Mouse (Mus musculus): ENCODE measurements around the gene Trim8. TPM values are rescaled to one million over a fixed set of nuclear protein-coding genes. Genes with fewer than 3 reads are reported as not detected.
A peak's percentile ranks its signal among the peaks of the same experiment; 100 is the strongest.

The Trim8 gene
- total and polyA plus RNA-seq, 2 experiments: 7.3 to 20.0 TPM

DNA sequence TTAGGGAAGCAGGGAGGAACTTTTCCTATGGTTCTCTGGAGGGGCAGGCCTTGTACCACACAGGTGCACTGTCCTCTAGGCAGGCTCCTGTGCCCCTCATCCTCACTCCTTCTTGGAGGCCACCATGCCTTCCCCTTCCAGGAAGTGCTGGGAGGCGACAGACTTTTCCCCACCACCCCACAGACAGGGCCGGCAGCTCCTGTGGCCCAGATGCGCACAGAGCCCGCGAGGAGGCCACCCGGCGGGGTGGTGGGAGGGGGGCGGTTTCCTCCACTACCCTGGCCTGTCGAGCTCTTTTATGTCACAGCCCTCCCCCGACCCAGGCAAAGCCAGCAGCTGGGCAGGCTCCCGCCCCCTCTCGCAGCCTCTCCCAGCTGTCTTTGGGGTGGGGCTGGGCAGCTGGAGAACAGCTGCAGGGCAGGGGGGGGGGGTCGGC lies 16.9 kb downstream of the Trim8 start:
- no peaks in the 10 kb centered on the region for H3K27me3 ChIP-seq (ENCODE audit: control insufficient read depth, insufficient read depth, low read length)
- TF ChIP-seq CTCF (IDR thresholded peaks at IDR 0.05; ENCODE audit: low read depth, low read length) (no peak), POLR2A (IDR thresholded peaks at IDR 0.05; ENCODE audit: extremely low read depth, insufficient read depth, low read length) (no peak)
- H3K9ac ChIP-seq (ENCODE audit: low read depth, low read length): no peak overlapping the region
- H3K79me2 ChIP-seq (ENCODE audit: control insufficient read depth, insufficient read depth, low read length): no peaks in the 10 kb centered on the region
- H3K4me3 ChIP-seq (ENCODE audit: insufficient read depth, low read depth, low read length): no peak overlapping the region
- WGBS: 15% methylated on average over 12 of the region's 13 CpGs
- no peak for DNase-seq (ENCODE audit: extremely low read depth, low read depth, low spot score)
- peaks cover 17% of the 10 kb centered on the region for H3K36me3 ChIP-seq (ENCODE audit: control insufficient read depth, insufficient read depth, low read length)
- no peak overlapping the region for H3K27ac ChIP-seq (replicated peaks; ENCODE audit: insufficient read depth, low read depth, low read length)
- H3K4me1 ChIP-seq (ENCODE audit: control insufficient read depth, insufficient read depth, low read length): peaks cover 3% of the 10 kb centered on the region; the same call in 1 of the 2 replicates

GRCm38 (mm10) chr19:46518828-46519621 lies 17.5 kb downstream of the Trim8 start:
- Histone ChIP-seq H3K27ac (replicated peaks; ENCODE audit: insufficient read depth, low read depth, low read length) (no peak overlapping the region), H3K4me1 (ENCODE audit: control insufficient read depth, insufficient read depth, low read length) (peaks cover 4% of the 10 kb centered on the region), H3K9ac (ENCODE audit: low read depth, low read length) (no peak overlapping the region), H3K79me2 (ENCODE audit: control insufficient read depth, insufficient read depth, low read length) (no peaks in the 10 kb centered on the region), H3K4me3 (ENCODE audit: insufficient read depth, low read depth, low read length) (no peak overlapping the region), H3K36me3 (ENCODE audit: control insufficient read depth, insufficient read depth, low read length) (peaks cover 14% of the 10 kb centered on the region), H3K27me3 (ENCODE audit: control insufficient read depth, insufficient read depth, low read length) (no peaks in the 10 kb centered on the region)
- DNase-seq (ENCODE audit: extremely low read depth, low read depth, low spot score): no peak
- WGBS: 38% methylated on average over 5 of the region's 5 CpGs
- TF ChIP-seq POLR2A (IDR thresholded peaks at IDR 0.05; ENCODE audit: extremely low read depth, insufficient read depth, low read length): no peak
- TF ChIP-seq CTCF (IDR thresholded peaks at IDR 0.05; ENCODE audit: low read depth, low read length): no peak

GRCm38 (mm10) chr19:46521698-46522097 lies 20.2 kb downstream of the Trim8 start:
- DNase-seq (ENCODE audit: extremely low read depth, low read depth, low spot score): no peak
- no peak overlapping the region for H3K9ac ChIP-seq (ENCODE audit: low read depth, low read length)
- TF ChIP-seq CTCF (IDR thresholded peaks at IDR 0.05; ENCODE audit: low read depth, low read length): no peak
- TF ChIP-seq POLR2A (IDR thresholded peaks at IDR 0.05; ENCODE audit: extremely low read depth, insufficient read depth, low read length): no peak
- no peak overlapping the region for H3K4me3 ChIP-seq (ENCODE audit: insufficient read depth, low read depth, low read length)
- H3K79me2 ChIP-seq (ENCODE audit: control insufficient read depth, insufficient read depth, low read length): no peaks in the 10 kb centered on the region
- H3K27me3 ChIP-seq (ENCODE audit: control insufficient read depth, insufficient read depth, low read length): no peaks in the 10 kb centered on the region
- no peaks in the 10 kb centered on the region for H3K36me3 ChIP-seq (ENCODE audit: control insufficient read depth, insufficient read depth, low read length)
- peaks cover 7% of the 10 kb centered on the region for H3K4me1 ChIP-seq (ENCODE audit: control insufficient read depth, insufficient read depth, low read length)
- H3K27ac ChIP-seq (replicated peaks; ENCODE audit: insufficient read depth, low read depth, low read length): no peak overlapping the region

DNA sequence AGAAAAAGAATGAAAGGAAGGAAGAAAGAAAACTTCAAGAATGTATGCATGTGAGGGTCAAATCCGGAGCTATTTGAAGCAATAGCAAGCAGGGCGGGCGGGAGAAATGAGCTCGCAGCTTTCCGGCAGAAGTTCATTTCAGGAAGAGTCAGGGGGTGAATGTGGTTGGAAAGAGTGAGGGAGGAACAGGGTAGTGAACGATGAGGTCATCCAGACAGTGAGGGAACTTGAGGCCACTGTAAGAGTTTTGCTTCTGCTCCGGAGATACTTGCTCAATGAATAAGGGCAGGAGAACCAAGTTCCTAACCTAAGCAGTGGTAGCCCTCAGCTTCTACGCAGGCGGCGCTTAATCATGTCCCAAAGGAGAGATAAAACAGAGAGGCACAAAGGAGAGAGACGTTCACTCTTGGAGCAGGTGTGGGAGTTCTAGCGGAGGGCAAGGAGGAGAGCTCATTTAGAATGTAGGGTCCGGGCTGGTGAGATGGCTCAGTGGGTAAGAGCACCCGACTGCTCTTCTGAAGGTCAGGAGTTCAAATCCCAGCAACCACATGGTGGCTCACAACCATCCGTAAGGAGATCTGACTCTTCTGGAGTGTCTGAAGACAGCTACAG lies 21.0 kb downstream of the Trim8 start:
- Histone ChIP-seq H3K4me3 (ENCODE audit: insufficient read depth, low read depth, low read length) (no peak overlapping the region), H3K36me3 (ENCODE audit: control insufficient read depth, insufficient read depth, low read length) (no peaks in the 10 kb centered on the region), H3K79me2 (ENCODE audit: control insufficient read depth, insufficient read depth, low read length) (no peaks in the 10 kb centered on the region), H3K27me3 (ENCODE audit: control insufficient read depth, insufficient read depth, low read length) (no peaks in the 10 kb centered on the region), H3K27ac (replicated peaks; ENCODE audit: insufficient read depth, low read depth, low read length) (no peak overlapping the region), H3K4me1 (ENCODE audit: control insufficient read depth, insufficient read depth, low read length) (peaks cover 7% of the 10 kb centered on the region), H3K9ac (ENCODE audit: low read depth, low read length) (no peak overlapping the region)
- peak; percentile 55 for DNase-seq (ENCODE audit: extremely low read depth, low read depth, low spot score)
- TF ChIP-seq CTCF (IDR thresholded peaks at IDR 0.05; ENCODE audit: low read depth, low read length) (no peak), POLR2A (IDR thresholded peaks at IDR 0.05; ENCODE audit: extremely low read depth, insufficient read depth, low read length) (no peak)
- WGBS: 65% methylated on average over 15 of the region's 15 CpGs

DNA sequence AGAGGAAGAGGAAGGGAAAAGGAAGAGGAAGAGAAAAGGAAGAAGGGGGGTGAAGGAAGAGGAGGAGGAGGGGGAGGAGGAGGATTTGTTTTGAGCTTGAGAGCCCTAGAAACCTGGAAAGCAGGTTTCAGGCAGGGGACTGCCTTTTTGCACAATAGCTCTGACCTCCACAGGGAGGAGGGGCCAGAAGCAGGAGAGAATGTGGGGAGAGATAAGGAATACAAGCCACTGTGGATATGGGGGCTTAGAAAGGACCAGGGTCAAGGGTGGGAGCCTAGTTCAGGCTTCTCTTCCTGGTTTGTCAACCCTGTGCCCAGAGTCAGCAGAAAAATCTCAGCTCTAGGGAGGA lies 21.6 kb downstream of the Trim8 start:
- H3K79me2 ChIP-seq (ENCODE audit: control insufficient read depth, insufficient read depth, low read length): no peaks in the 10 kb centered on the region
- H3K27me3 ChIP-seq (ENCODE audit: control insufficient read depth, insufficient read depth, low read length): no peaks in the 10 kb centered on the region
- H3K4me3 ChIP-seq (ENCODE audit: insufficient read depth, low read depth, low read length): no peak overlapping the region
- H3K9ac ChIP-seq (ENCODE audit: low read depth, low read length): no peak overlapping the region
- peaks cover 7% of the 10 kb centered on the region for H3K4me1 ChIP-seq (ENCODE audit: control insufficient read depth, insufficient read depth, low read length)
- H3K27ac ChIP-seq (replicated peaks; ENCODE audit: insufficient read depth, low read depth, low read length): 0 out of 2 replicates have a peak overlapping the region, but pooled peaks have one; percentile 12
- no peaks in the 10 kb centered on the region for H3K36me3 ChIP-seq (ENCODE audit: control insufficient read depth, insufficient read depth, low read length)
- no peak for DNase-seq (ENCODE audit: extremely low read depth, low read depth, low spot score)
- TF ChIP-seq CTCF (IDR thresholded peaks at IDR 0.05; ENCODE audit: low read depth, low read length): no peak
- TF ChIP-seq POLR2A (IDR thresholded peaks at IDR 0.05; ENCODE audit: extremely low read depth, insufficient read depth, low read length): no peak
